Mouse (Mus musculus): Measurements from ENCODE around the gene Mylk4.

GRCm38 (mm10) chr13:32706651-32707288 is 77.0 kb downstream of the Mylk4 start:
- TF ChIP-seq CTCF (IDR thresholded peaks at IDR 0.05; ENCODE audit: low read depth) (no peak), EP300 (IDR thresholded peaks at IDR 0.05; ENCODE audit: low read depth) (no peak)
